Mouse (Mus musculus) skeletal muscle tissue, postnatal 0 days (tissue): ENCODE results near the gene Olfr1418. TPM values are rescaled to one million over a fixed set of nuclear protein-coding genes. Genes with fewer than 3 reads are reported as not detected.

Experiments used
- polyA plus RNA-seq: library from polyadenylated mRNA; unstranded; fragments of >200 nt; fragmentation: Nextera tagmentation; extraction: Ambion mirVana; gene quantifications from 2 replicates; pipeline ENCODE4 v1.2.1, GENCODE M21; 2015

Olfr1418 gene
- polyA plus RNA-seq, result not detected in 2 replicates

GRCm38 (mm10) chr19:11860966-11861365 lies at the start of gene Olfr1418:
Gene Olfr1418 (minus strand): TSS chr19:11861066.

GRCm38 (mm10) chr19:11886265-11886664 lies 25.4 kb upstream of the Olfr1418 start, which contains the start of gene Olfr1420:
Gene Olfr1420 (plus strand): TSS chr19:11886565.

GRCm38 (mm10) chr19:11875006-11875405 lies 14.1 kb upstream of the Olfr1418 start, which contains the start of gene Olfr1419:
Gene Olfr1419 (minus strand): TSS chr19:11875106.

GRCm38 (mm10) chr19:11839119-11839518 lies 21.7 kb downstream of the Olfr1418 start, which contains the start of gene Olfr1417:
Gene Olfr1417 (minus strand): TSS chr19:11839219.

GRCm38 (mm10) chr19:11819143-11819700 lies 41.6 kb downstream of the Olfr1418 start, which contains the start of gene Stx3:
Gene Stx3 (minus strand): TSS chr19:11819403.

Other genes with a start within 250 kb of the Olfr1418 start
- gene Ms4a2, start 237.3 kb downstream of the Olfr1418 start, polyA plus RNA-seq, result 2.4 and 4.2 TPM in 2 replicates
- gene Ms4a3, start 220.2 kb downstream of the Olfr1418 start, polyA plus RNA-seq, result 0.21 TPM in 1 of 2 replicates, not detected in the other
- not detected in 2 replicates for gene Oosp2, start 200.5 kb downstream of the Olfr1418 start, polyA plus RNA-seq
- gene Oosp1, start 169.9 kb downstream of the Olfr1418 start, polyA plus RNA-seq, result not detected in 2 replicates
- gene Oosp3, start 164.0 kb downstream of the Olfr1418 start, polyA plus RNA-seq, result not detected in 2 replicates
- gene Gif, start 113.5 kb downstream of the Olfr1418 start, polyA plus RNA-seq, result not detected in 2 replicates
- gene Mrpl16, start 90.7 kb downstream of the Olfr1418 start, polyA plus RNA-seq, result 43.4 and 44.6 TPM in 2 replicates
- 3.1 and 3.5 TPM in 2 replicates for gene Stx3, start 41.7 kb downstream of the Olfr1418 start, polyA plus RNA-seq
- not detected in 2 replicates for gene Olfr1417, start 21.8 kb downstream of the Olfr1418 start, polyA plus RNA-seq
- gene Olfr1419, start 14.0 kb upstream of the Olfr1418 start, polyA plus RNA-seq, result not detected in 2 replicates
- gene Olfr1420, start 25.5 kb upstream of the Olfr1418 start, polyA plus RNA-seq, result 0.08 TPM in 1 of 2 replicates, not detected in the other
- 10.0 and 11.3 TPM in 2 replicates for gene Patl1, start 51.3 kb upstream of the Olfr1418 start, polyA plus RNA-seq
- 5.6 and 6.3 TPM in 2 replicates for gene Osbp, start 104.9 kb upstream of the Olfr1418 start, polyA plus RNA-seq
- not detected in 2 replicates for gene Olfr1423, start 180.3 kb upstream of the Olfr1418 start, polyA plus RNA-seq
- not detected in 2 replicates for gene Olfr1424, start 201.6 kb upstream of the Olfr1418 start, polyA plus RNA-seq
- not detected in 2 replicates for gene Olfr1425, start 216.7 kb upstream of the Olfr1418 start, polyA plus RNA-seq
- gene Olfr1426, start 230.9 kb upstream of the Olfr1418 start, polyA plus RNA-seq, result not detected in 2 replicates
- gene Olfr1427, start 242.3 kb upstream of the Olfr1418 start, polyA plus RNA-seq, result not detected in 2 replicates